Mouse (Mus musculus): ENCODE data around the gene Phykpl. TPM values are rescaled to one million over a fixed set of nuclear protein-coding genes. Genes with fewer than 3 reads are reported as not detected.

Phykpl gene
- total and polyA plus RNA-seq, 2 experiments from 2014 or later, result 13.9 to 35.2 TPM

GRCm38 (mm10) chr11:51593849-51594248 is 9.3 kb downstream of the Phykpl start:
- H3K4me1 ChIP-seq (ENCODE audit: control insufficient read depth, insufficient read depth), result no peaks in the 10 kb centered on the region
- H3K36me3 ChIP-seq (replicated peaks; ENCODE audit: control insufficient read depth, insufficient read depth, low read length), result peaks cover 98% of the 10 kb centered on the region
- H3K27ac ChIP-seq (ENCODE audit: low read depth), result no peak overlapping the region
- H3K4me3 ChIP-seq (ENCODE audit: low read depth, low read length), result no peak overlapping the region
- no peak overlapping the region for H3K4me2 ChIP-seq (ENCODE audit: low read depth, low read length)
- DNase-seq (ENCODE audit: low spot score) (no peak), ATAC-seq (ENCODE audit: insufficient read depth, low read depth) (no peak)
- H3K9ac ChIP-seq (replicated peaks; ENCODE audit: low read depth, low read length), result no peak overlapping the region
- H3K9me3 ChIP-seq (replicated peaks; ENCODE audit: control insufficient read depth, low read length), result no peaks in the 10 kb centered on the region
- H3K27me3 ChIP-seq (ENCODE audit: control insufficient read depth, insufficient read depth, low read length), result no peaks in the 10 kb centered on the region
- TF ChIP-seq EP300 (IDR thresholded peaks at IDR 0.05; ENCODE audit: low read depth), result no peak
- no peak for TF ChIP-seq CTCF (IDR thresholded peaks at IDR 0.05; ENCODE audit: low read depth)
- WGBS, result 89% methylated on average over 6 of the region's 6 CpGs

GRCm38 (mm10) chr11:51594715-51595350 is 10.3 kb downstream of the Phykpl start:
- Histone ChIP-seq H3K27me3 (ENCODE audit: control insufficient read depth, insufficient read depth, low read length) (no peaks in the 10 kb centered on the region), H3K4me1 (ENCODE audit: control insufficient read depth, insufficient read depth) (no peaks in the 10 kb centered on the region), H3K4me3 (ENCODE audit: low read depth, low read length) (no peak overlapping the region), H3K9me3 (replicated peaks; ENCODE audit: control insufficient read depth, low read length) (no peaks in the 10 kb centered on the region), H3K36me3 (replicated peaks; ENCODE audit: control insufficient read depth, insufficient read depth, low read length) (peaks cover 98% of the 10 kb centered on the region), H3K9ac (replicated peaks; ENCODE audit: low read depth, low read length) (no peak overlapping the region), H3K4me2 (ENCODE audit: low read depth, low read length) (no peak overlapping the region), H3K27ac (ENCODE audit: low read depth) (no peak overlapping the region)
- TF ChIP-seq CTCF (IDR thresholded peaks at IDR 0.05; ENCODE audit: low read depth) (no peak), EP300 (IDR thresholded peaks at IDR 0.05; ENCODE audit: low read depth) (no peak)
- 64% methylated on average over 3 of the region's 3 CpGs for WGBS
- DNase-seq (ENCODE audit: low spot score) (no peak), ATAC-seq (ENCODE audit: insufficient read depth, low read depth) (0 out of 2 replicates have a peak, but pooled peaks have one; percentile 22)

GRCm38 (mm10) chr11:51595459-51596083 is 11.0 kb downstream of the Phykpl start:
- WGBS, result 88% methylated on average over 1 of the region's 1 CpGs
- peaks cover 98% of the 10 kb centered on the region for H3K36me3 ChIP-seq (replicated peaks; ENCODE audit: control insufficient read depth, insufficient read depth, low read length)
- no peak for ATAC-seq (ENCODE audit: insufficient read depth, low read depth)
- H3K4me2 ChIP-seq (ENCODE audit: low read depth, low read length), result no peak overlapping the region
- no peak overlapping the region for H3K27ac ChIP-seq (ENCODE audit: low read depth)
- H3K9me3 ChIP-seq (replicated peaks; ENCODE audit: control insufficient read depth, low read length), result no peaks in the 10 kb centered on the region
- H3K27me3 ChIP-seq (ENCODE audit: control insufficient read depth, insufficient read depth, low read length), result no peaks in the 10 kb centered on the region
- TF ChIP-seq EP300 (IDR thresholded peaks at IDR 0.05; ENCODE audit: low read depth), result no peak
- TF ChIP-seq CTCF (IDR thresholded peaks at IDR 0.05; ENCODE audit: low read depth), result no peak
- H3K9ac ChIP-seq (replicated peaks; ENCODE audit: low read depth, low read length), result no peak overlapping the region
- no peaks in the 10 kb centered on the region for H3K4me1 ChIP-seq (ENCODE audit: control insufficient read depth, insufficient read depth)
- no peak for DNase-seq (ENCODE audit: low spot score)
- no peak overlapping the region for H3K4me3 ChIP-seq (ENCODE audit: low read depth, low read length)

- Histone ChIP-seq H3K4me2 (ENCODE audit: low read depth, low read length) (no peak overlapping the region), H3K27ac (ENCODE audit: low read depth) (no peak overlapping the region), H3K36me3 (replicated peaks; ENCODE audit: control insufficient read depth, insufficient read depth, low read length) (peaks cover 98% of the 10 kb centered on the region), H3K9ac (replicated peaks; ENCODE audit: low read depth, low read length) (no peak overlapping the region), H3K4me1 (ENCODE audit: control insufficient read depth, insufficient read depth) (no peaks in the 10 kb centered on the region), H3K9me3 (replicated peaks; ENCODE audit: control insufficient read depth, low read length) (no peaks in the 10 kb centered on the region), H3K4me3 (ENCODE audit: low read depth, low read length) (no peak overlapping the region), H3K27me3 (ENCODE audit: control insufficient read depth, insufficient read depth, low read length) (no peaks in the 10 kb centered on the region)
- DNase-seq (ENCODE audit: low spot score), result no peak
- WGBS, result 72% methylated on average over 2 of the region's 2 CpGs
- no peak for ATAC-seq (ENCODE audit: insufficient read depth, low read depth)
- TF ChIP-seq CTCF (IDR thresholded peaks at IDR 0.05; ENCODE audit: low read depth) (no peak), EP300 (IDR thresholded peaks at IDR 0.05; ENCODE audit: low read depth) (no peak)
These were observed 13.0 kb downstream of the Phykpl start for GRCm38 (mm10) chr11:51597553-51597952.

- H3K9ac ChIP-seq (replicated peaks; ENCODE audit: low read depth, low read length), result 0 out of 2 replicates have a peak overlapping the region, but pooled peaks have one; percentile 11
- no peaks in the 10 kb centered on the region for H3K27me3 ChIP-seq (ENCODE audit: control insufficient read depth, insufficient read depth, low read length)
- ATAC-seq (ENCODE audit: insufficient read depth, low read depth), result no peak
- WGBS, result 83% methylated on average over 3 of the region's 3 CpGs
- no peak for DNase-seq (ENCODE audit: low spot score)
- no peaks in the 10 kb centered on the region for H3K9me3 ChIP-seq (replicated peaks; ENCODE audit: control insufficient read depth, low read length)
- H3K36me3 ChIP-seq (replicated peaks; ENCODE audit: control insufficient read depth, insufficient read depth, low read length), result peaks cover 78% of the 10 kb centered on the region
- no peak overlapping the region for H3K4me2 ChIP-seq (ENCODE audit: low read depth, low read length)
- no peak overlapping the region for H3K27ac ChIP-seq (ENCODE audit: low read depth)
- H3K4me1 ChIP-seq (ENCODE audit: control insufficient read depth, insufficient read depth), result peaks cover 8% of the 10 kb centered on the region; the same call in 1 of the 2 replicates
- TF ChIP-seq EP300 (IDR thresholded peaks at IDR 0.05; ENCODE audit: low read depth) (no peak), CTCF (IDR thresholded peaks at IDR 0.05; ENCODE audit: low read depth) (no peak)
- H3K4me3 ChIP-seq (ENCODE audit: low read depth, low read length), result no peak overlapping the region
These were observed 17.7 kb downstream of the Phykpl start for GRCm38 (mm10) chr11:51602253-51602652.

All from heart, postnatal 0 days (tissue).